Mouse (Mus musculus) thymus, adult 2 months (tissue): ENCODE measurements around the gene Cpa5. TPM values are rescaled to one million over a fixed set of nuclear protein-coding genes. Genes with fewer than 3 reads are reported as not detected.

Source experiments
- DNase-seq: peaks from one replicate; pipeline ENCODE4 v3.0.0; 2021
- H3K27ac ChIP-seq: fragments of 200-500 bp; 2 replicates; pipeline ENCODE4 v1.5.1; 2012; ENCODE audit warnings: low read length, control low read depth; ENCODE audit not compliant: control insufficient read depth, insufficient read depth
- H3K27me3 ChIP-seq: fragments of 200-500 bp; 2 replicates; pipeline ENCODE4 v1.6.1; 2012; ENCODE audit warnings: mild to moderate bottlenecking, low read length, moderate library complexity, mixed read lengths; ENCODE audit not compliant: control insufficient read depth, insufficient read depth
- H3K36me3 ChIP-seq: fragments of 200-500 bp; 2 replicates; pipeline ENCODE4 v1.6.1; 2012; ENCODE audit warnings: mild to moderate bottlenecking, low read length, moderate library complexity; ENCODE audit not compliant: control insufficient read depth, insufficient read depth
- H3K4me1 ChIP-seq: fragments of 200-500 bp; replicated peaks from 2 replicates; pipeline ENCODE4 v1.6.1; 2012; ENCODE audit warnings: low read length; ENCODE audit not compliant: control insufficient read depth, insufficient read depth
- H3K4me3 ChIP-seq: fragments of 200-500 bp; 2 replicates; pipeline ENCODE4 v1.5.1; 2012; ENCODE audit warnings: mild to moderate bottlenecking, low read length, control low read depth, moderate library complexity; ENCODE audit not compliant: control insufficient read depth, insufficient read depth
- CTCF ChIP-seq: fragments of 200-500 bp; IDR thresholded peaks from 2 replicates; pipeline ENCODE4 v1.5.1; 2012; ENCODE audit warnings: mild to moderate bottlenecking, control low read depth, low read length, moderate library complexity, borderline replicate concordance; ENCODE audit not compliant: control insufficient read depth, poor library complexity, insufficient read depth; ENCODE audit errors: extremely low read depth
- POLR2A ChIP-seq: fragments of 200-500 bp; IDR thresholded peaks from 2 replicates; pipeline ENCODE4 v1.6.1; 2012; ENCODE audit warnings: mild to moderate bottlenecking, low read length, control low read depth, moderate library complexity; ENCODE audit not compliant: control insufficient read depth, poor library complexity, insufficient read depth; ENCODE audit errors: extremely low read depth
- WGBS: fragments of 180-500 bp; shearing (Covaris S2); methylation state at CpG from one replicate; pipeline ENCODE4 v1.1.7; 2018; 5-methylcytosine and 5-hydroxymethylcytosine counted together
- polyA plus RNA-seq: library from polyadenylated mRNA; depleted of rRNA; stranded (reverse); fragments of >200 nt; gene quantifications from 2 replicates; pipeline ENCODE4 v1.2.3, GENCODE M21; 2012

Gene Cpa5
- polyA plus RNA-seq, 1 experiment = not detected

DNA sequence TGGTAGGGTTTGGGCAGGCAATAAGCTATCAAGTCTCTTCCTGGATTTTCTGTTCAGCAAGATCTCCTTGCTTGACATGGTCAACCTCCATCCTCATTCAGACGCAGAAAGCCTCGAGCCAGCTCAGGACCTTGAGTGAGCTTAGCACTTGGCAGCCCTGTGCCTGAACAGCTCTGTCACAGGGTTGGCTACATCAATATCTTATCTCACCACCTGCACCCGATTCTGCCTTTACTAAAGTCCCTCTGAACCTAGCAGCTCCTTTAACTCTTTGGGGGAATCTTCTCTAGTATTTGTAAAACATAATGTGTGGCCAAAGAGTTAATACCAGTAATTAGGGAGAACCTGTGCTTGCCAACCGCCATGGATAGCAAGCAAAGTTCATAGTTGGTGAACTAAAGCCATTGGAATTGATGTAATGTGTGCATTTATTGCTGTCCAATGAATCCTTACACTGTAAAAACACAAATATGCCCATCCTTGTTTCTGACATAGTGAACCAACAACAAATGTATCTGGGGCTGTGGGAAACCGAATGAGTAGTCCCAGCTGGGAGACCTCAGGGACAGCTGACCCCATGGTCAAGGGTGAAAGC is 28.0 kb downstream of the Cpa5 start, which contains the start of gene Cpa1:
Cpa1 (plus strand) TSS at position 545 of the 595 bp plus-strand sequence.
- Histone ChIP-seq H3K4me1 (no peaks in the 10 kb centered on the region), H3K27me3 (no peaks in the 10 kb centered on the region), H3K27ac (no peak within 1 kb of the TSS), H3K4me3 (no peak within 1 kb of the TSS), H3K36me3 (no peaks in the 10 kb centered on the region)
- 91% methylated on average over 5 of the region's 5 CpGs for WGBS
- DNase-seq = no peak
- no peak for TF ChIP-seq POLR2A
- TF ChIP-seq CTCF = no peak

DNA sequence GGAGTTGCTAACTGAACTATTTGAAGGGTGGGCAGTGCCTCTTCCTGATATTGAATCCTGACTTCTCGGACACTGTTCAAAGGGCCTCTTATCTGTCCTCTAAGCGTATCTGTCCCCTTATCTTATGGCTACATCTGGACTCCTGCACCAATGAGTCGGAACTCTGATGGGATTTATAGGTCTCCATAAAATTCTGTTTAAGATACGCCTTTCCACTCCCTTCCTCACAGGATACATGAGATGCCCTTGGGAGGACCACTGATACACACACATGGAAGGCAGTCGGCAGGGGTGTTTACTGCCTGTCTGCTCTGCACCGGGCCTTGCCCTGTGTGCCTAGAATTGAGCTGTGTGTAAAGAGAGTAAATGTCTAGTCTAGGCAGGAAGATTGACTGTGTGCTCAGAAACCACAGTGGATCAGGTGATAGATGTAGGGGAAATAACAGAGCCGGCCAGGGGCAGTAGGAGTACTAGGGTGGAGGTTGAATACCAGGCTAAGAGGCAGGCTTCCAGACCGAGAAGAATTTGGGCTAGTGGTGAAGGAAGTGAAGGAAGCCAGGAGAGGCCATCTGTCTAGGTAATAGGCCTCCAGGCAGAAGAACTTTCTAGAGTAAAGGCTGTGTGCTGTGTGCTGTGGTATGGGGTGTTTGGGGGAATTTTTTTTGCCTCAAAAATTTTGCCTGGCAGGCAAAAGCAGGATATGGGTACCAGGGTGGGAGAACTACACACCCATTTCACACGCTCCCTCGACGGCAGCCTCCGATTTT is 33.1 kb downstream of the Cpa5 start:
- H3K36me3 ChIP-seq = no peaks in the 10 kb centered on the region
- H3K4me3 ChIP-seq = no peak overlapping the region
- H3K27ac ChIP-seq = no peak overlapping the region
- no peaks in the 10 kb centered on the region for H3K4me1 ChIP-seq
- 65% methylated on average over 12 of the region's 12 CpGs for WGBS
- no peak for TF ChIP-seq CTCF
- no peak for DNase-seq
- no peaks in the 10 kb centered on the region for H3K27me3 ChIP-seq

DNA sequence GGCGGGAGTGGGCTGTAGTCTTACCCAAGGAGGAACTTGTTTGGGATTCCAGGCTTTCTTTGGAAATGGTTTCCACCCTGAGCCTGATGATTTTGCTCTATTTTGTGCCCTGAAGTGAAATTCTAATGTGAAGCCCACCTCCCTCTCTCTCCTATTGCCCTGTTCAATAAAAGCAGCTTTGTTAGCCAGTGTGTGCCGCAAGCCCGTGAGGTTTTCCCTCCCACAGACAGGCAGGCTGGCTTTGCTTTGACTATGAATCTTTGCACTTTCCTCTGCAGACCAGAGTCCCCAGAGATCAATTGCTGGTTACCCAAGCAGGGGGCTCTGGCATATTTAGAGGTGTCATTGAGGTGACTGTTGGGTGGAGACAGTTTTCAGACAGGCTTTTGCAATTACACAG is 33.7 kb downstream of the Cpa5 start:
- DNase-seq = no peak
- Histone ChIP-seq H3K27ac (no peak overlapping the region), H3K36me3 (no peaks in the 10 kb centered on the region), H3K27me3 (no peaks in the 10 kb centered on the region), H3K4me1 (no peaks in the 10 kb centered on the region), H3K4me3 (no peak overlapping the region)
- TF ChIP-seq CTCF (no peak), POLR2A (no peak)
- WGBS = 93% methylated on average over 3 of the region's 3 CpGs

DNA sequence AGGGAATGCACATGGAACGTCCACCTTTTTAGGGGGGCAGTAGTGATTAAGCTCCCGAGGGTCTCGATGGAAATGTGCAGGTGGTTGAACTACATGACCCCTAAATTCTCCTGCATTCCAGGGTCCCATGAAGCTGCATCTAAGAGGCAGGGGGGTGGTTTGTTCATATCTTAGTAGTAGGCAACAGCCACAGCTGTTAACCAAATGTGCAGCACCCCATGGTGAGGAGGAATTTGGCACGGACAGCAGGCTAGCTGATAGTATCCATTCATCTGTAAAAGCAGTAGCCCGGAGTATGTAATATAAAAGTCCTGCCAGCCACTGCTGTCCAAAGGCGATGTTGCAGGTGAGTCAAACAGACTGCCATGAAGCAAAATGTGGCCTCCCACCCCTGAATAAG is 34.6 kb downstream of the Cpa5 start:
- H3K4me3 ChIP-seq = no peak overlapping the region
- no peak for DNase-seq
- no peaks in the 10 kb centered on the region for H3K36me3 ChIP-seq
- TF ChIP-seq CTCF (no peak), POLR2A (no peak)
- WGBS = 96% methylated on average over 6 of the region's 6 CpGs
- no peak overlapping the region for H3K27ac ChIP-seq
- H3K27me3 ChIP-seq = no peaks in the 10 kb centered on the region
- H3K4me1 ChIP-seq = no peaks in the 10 kb centered on the region

DNA sequence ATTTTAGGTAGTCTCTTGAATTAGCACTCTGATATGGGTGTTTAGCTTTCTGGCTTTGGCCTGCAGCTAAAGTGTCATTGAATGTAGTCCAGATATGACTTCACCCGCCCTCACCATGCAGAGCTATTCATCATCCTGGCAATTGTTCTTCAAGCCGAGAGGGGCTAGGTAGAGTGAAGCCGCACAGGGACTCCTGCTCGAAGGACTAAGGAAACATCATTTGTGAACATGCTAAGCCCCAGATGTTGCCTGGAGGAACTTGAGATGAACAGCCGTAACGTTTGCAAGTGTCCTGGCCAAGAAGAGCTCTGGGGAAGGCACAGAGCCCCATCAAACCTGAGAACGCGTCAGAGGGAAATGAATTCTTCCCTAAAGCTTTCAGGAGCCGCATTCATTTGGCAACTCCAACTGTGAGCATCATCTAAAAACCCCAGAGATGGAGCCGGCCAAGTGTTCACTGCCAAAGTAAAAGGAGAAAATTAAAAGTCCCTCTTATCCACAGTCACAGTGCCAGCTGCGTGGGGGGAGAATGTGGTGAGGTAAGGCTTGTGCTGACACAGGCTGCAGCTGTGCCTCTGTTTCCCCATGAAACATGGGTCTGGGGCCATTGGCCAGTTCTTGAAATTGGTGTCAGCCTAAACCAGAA is 39.0 kb downstream of the Cpa5 start:
- Histone ChIP-seq H3K36me3 (no peaks in the 10 kb centered on the region), H3K27me3 (no peaks in the 10 kb centered on the region), H3K4me1 (no peaks in the 10 kb centered on the region), H3K27ac (no peak overlapping the region), H3K4me3 (no peak overlapping the region)
- TF ChIP-seq POLR2A = no peak
- no peak for TF ChIP-seq CTCF
- DNase-seq = no peak
- WGBS = 94% methylated on average over 11 of the region's 11 CpGs

DNA sequence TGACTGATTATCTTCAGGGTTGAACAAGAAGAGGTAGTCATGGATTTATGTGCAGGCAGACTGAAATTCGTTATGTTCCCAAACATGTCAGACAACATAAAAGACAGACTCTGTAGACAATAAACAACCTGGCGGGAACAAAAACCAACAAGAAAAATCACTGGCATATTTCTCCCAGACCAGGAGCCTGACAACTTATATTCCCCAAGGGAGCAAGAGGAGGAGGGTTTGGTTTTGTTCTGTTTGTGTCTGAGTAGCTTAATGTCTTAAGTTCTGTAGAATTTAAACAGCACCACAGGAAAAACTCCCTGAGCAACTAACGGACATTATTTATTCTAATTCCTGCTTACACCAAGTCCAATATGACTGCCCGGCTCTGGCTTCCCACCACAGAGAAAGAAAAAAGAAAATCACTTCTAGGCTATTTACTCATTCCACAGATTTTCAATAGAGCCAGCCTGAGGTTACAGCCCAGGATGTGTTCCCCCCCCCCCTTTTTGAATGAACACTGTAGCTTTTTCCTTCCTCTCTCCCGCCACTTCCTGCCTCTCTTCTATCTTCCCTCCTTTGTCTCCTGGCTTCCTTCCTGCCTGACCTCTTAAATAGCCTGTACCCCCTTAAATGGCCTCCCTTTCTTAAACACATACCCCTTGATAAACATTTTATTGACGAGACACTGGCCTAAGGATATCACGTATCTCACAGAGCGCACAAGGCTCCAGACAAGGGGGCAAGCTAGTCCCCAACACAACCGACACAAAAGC is 41.8 kb downstream of the Cpa5 start:
- Histone ChIP-seq H3K27me3 (no peaks in the 10 kb centered on the region), H3K4me3 (no peak overlapping the region), H3K4me1 (peaks cover 3% of the 10 kb centered on the region; the same call in 1 of the 2 replicates), H3K36me3 (no peaks in the 10 kb centered on the region), H3K27ac (no peak overlapping the region)
- DNase-seq = no peak
- 90% methylated on average over 9 of the region's 9 CpGs for WGBS
- TF ChIP-seq CTCF (no peak), POLR2A (no peak)
